Mouse (Mus musculus): Measurements from ENCODE around the gene Cfap97. TPM values are rescaled to one million over a fixed set of nuclear protein-coding genes. Genes with fewer than 3 reads are reported as not detected.

Gene Cfap97
- polyA plus RNA-seq, 1 experiment from 2014 or later, result 30.6 TPM

DNA sequence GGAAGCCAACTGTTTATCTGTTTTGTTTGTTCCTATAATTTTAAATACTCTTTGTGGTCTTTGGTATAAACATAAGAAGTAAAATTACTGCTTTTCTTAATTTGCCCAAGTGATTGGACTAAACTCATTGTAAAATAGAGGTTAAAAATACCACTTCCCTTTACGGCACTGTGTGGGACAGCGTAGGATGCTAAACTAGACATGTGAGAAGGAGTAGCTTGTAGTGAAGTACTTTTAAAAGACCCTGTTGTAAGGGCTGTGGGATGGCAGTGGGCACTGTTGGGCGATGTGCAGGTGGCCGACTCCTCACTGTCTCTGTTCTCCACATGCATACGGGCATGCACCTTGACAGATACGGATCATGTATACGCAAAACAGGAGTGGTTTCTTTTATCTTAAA lies 28.6 kb downstream of the Cfap97 start:
- WGBS, result 95% methylated on average over 7 of the region's 7 CpGs
- no peak for ATAC-seq (ENCODE audit: low FRiP score, low TSS enrichment)
- DNase-seq, result no peak
- Histone ChIP-seq H3K4me1 (ENCODE audit: control insufficient read depth, insufficient read depth, low read length) (no peaks in the 10 kb centered on the region), H3K27ac (replicated peaks; ENCODE audit: low read depth, low read length) (no peak overlapping the region), H3K4me3 (replicated peaks; ENCODE audit: low read depth, low read length) (no peak overlapping the region), H3K4me2 (ENCODE audit: low read length) (no peak overlapping the region), H3K9ac (replicated peaks; ENCODE audit: low read length) (no peak overlapping the region), H3K36me3 (ENCODE audit: control insufficient read depth, insufficient read depth, low read length) (peaks cover 9% of the 10 kb centered on the region; the same call in 1 of the 2 replicates), H3K27me3 (ENCODE audit: control insufficient read depth, insufficient read depth, low read length) (no peaks in the 10 kb centered on the region), H3K9me3 (ENCODE audit: control insufficient read depth, low read length) (no peaks in the 10 kb centered on the region)

DNA sequence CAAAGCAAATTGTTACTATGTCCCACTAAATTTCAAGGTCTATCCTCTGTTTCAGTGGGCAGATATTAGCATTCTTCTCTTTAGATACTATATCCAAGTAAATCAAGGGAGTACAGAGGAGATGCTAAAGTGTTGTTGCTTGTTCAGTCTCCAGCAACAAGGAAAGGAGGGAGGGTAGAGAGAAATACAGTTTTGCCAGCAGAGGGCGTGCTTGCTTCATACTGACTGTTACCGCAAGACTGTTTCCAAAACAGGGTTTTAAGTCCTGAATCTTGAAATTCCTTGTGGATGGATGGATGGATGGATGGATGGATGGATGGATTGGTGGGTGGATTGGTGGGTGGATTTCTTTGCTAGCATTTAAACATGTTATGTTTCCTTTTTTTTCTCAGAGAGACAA lies 33.8 kb downstream of the Cfap97 start:
- H3K4me2 ChIP-seq (ENCODE audit: low read length), result no peak overlapping the region
- no peak overlapping the region for H3K27ac ChIP-seq (replicated peaks; ENCODE audit: low read depth, low read length)
- no peaks in the 10 kb centered on the region for H3K4me1 ChIP-seq (ENCODE audit: control insufficient read depth, insufficient read depth, low read length)
- H3K9me3 ChIP-seq (ENCODE audit: control insufficient read depth, low read length), result no peaks in the 10 kb centered on the region
- 5% methylated on average over 2 of the region's 2 CpGs for WGBS
- H3K4me3 ChIP-seq (replicated peaks; ENCODE audit: low read depth, low read length), result no peak overlapping the region
- DNase-seq, result peak; percentile 82
- H3K36me3 ChIP-seq (ENCODE audit: control insufficient read depth, insufficient read depth, low read length), result 0 out of 2 replicates have a peak, but pooled peaks cover 6% of the 10 kb centered on the region
- no peak overlapping the region for H3K9ac ChIP-seq (replicated peaks; ENCODE audit: low read length)
- no peaks in the 10 kb centered on the region for H3K27me3 ChIP-seq (ENCODE audit: control insufficient read depth, insufficient read depth, low read length)
- ATAC-seq (ENCODE audit: low FRiP score, low TSS enrichment), result no peak

- peaks cover 24% of the 10 kb centered on the region for H3K36me3 ChIP-seq (ENCODE audit: control insufficient read depth, insufficient read depth, low read length)
- 91% methylated on average over 8 of the region's 8 CpGs for WGBS
- no peak overlapping the region for H3K9ac ChIP-seq (replicated peaks; ENCODE audit: low read length)
- H3K4me3 ChIP-seq (replicated peaks; ENCODE audit: low read depth, low read length), result no peak overlapping the region
- ATAC-seq (ENCODE audit: low FRiP score, low TSS enrichment), result no peak
- DNase-seq, result no peak
- no peak overlapping the region for H3K4me2 ChIP-seq (ENCODE audit: low read length)
- H3K27ac ChIP-seq (replicated peaks; ENCODE audit: low read depth, low read length), result no peak overlapping the region
- H3K27me3 ChIP-seq (ENCODE audit: control insufficient read depth, insufficient read depth, low read length), result no peaks in the 10 kb centered on the region
- H3K4me1 ChIP-seq (ENCODE audit: control insufficient read depth, insufficient read depth, low read length), result no peaks in the 10 kb centered on the region
- H3K9me3 ChIP-seq (ENCODE audit: control insufficient read depth, low read length), result no peaks in the 10 kb centered on the region
Measured at GRCm38 (mm10) chr8:46193100-46193499, 41.5 kb downstream of the Cfap97 start.

- Histone ChIP-seq H3K9ac (replicated peaks; ENCODE audit: low read length) (no peak overlapping the region), H3K4me2 (ENCODE audit: low read length) (no peak overlapping the region), H3K36me3 (ENCODE audit: control insufficient read depth, insufficient read depth, low read length) (peaks cover 25% of the 10 kb centered on the region), H3K27ac (replicated peaks; ENCODE audit: low read depth, low read length) (no peak overlapping the region), H3K9me3 (ENCODE audit: control insufficient read depth, low read length) (no peaks in the 10 kb centered on the region), H3K27me3 (ENCODE audit: control insufficient read depth, insufficient read depth, low read length) (no peaks in the 10 kb centered on the region), H3K4me3 (replicated peaks; ENCODE audit: low read depth, low read length) (no peak overlapping the region), H3K4me1 (ENCODE audit: control insufficient read depth, insufficient read depth, low read length) (no peaks in the 10 kb centered on the region)
- ATAC-seq (ENCODE audit: low FRiP score, low TSS enrichment) (no peak), DNase-seq (no peak)
- WGBS, result 97% methylated on average over 3 of the region's 3 CpGs
Measured at GRCm38 (mm10) chr8:46196877-46197276, 45.3 kb downstream of the Cfap97 start.

DNA sequence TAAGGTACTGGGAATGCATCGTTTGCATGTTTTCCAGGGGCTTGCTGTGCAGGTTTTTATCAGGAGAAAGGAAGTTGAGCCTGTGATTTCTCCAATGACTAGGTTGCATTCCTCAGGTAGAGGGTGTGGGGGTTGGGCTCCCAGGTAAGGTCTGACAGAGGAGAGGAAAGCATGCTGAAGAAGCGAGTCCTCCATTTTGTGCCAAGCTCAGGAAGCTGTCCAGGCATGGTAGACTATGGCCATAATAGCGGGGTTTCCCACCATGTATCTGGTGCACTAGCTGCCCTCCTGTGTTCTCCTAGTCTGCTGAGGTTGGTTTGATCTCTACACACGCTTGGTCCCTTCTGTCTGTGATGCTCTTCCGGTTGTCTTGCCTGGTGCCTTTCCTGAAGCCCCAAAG lies 46.1 kb downstream of the Cfap97 start:
- peaks cover 26% of the 10 kb centered on the region for H3K36me3 ChIP-seq (ENCODE audit: control insufficient read depth, insufficient read depth, low read length)
- no peak for DNase-seq
- no peak for ATAC-seq (ENCODE audit: low FRiP score, low TSS enrichment)
- H3K4me1 ChIP-seq (ENCODE audit: control insufficient read depth, insufficient read depth, low read length), result no peaks in the 10 kb centered on the region
- H3K9ac ChIP-seq (replicated peaks; ENCODE audit: low read length), result no peak overlapping the region
- no peak overlapping the region for H3K4me3 ChIP-seq (replicated peaks; ENCODE audit: low read depth, low read length)
- 95% methylated on average over 5 of the region's 5 CpGs for WGBS
- no peak overlapping the region for H3K4me2 ChIP-seq (ENCODE audit: low read length)
- H3K27ac ChIP-seq (replicated peaks; ENCODE audit: low read depth, low read length), result no peak overlapping the region
- no peaks in the 10 kb centered on the region for H3K27me3 ChIP-seq (ENCODE audit: control insufficient read depth, insufficient read depth, low read length)
- H3K9me3 ChIP-seq (ENCODE audit: control insufficient read depth, low read length), result no peaks in the 10 kb centered on the region

- DNase-seq, result no peak
- Histone ChIP-seq H3K4me2 (ENCODE audit: low read length) (no peak overlapping the region), H3K36me3 (ENCODE audit: control insufficient read depth, insufficient read depth, low read length) (peaks cover 55% of the 10 kb centered on the region), H3K4me3 (replicated peaks; ENCODE audit: low read depth, low read length) (no peak overlapping the region), H3K27me3 (ENCODE audit: control insufficient read depth, insufficient read depth, low read length) (no peaks in the 10 kb centered on the region), H3K27ac (replicated peaks; ENCODE audit: low read depth, low read length) (no peak overlapping the region), H3K9ac (replicated peaks; ENCODE audit: low read length) (no peak overlapping the region), H3K9me3 (ENCODE audit: control insufficient read depth, low read length) (no peaks in the 10 kb centered on the region), H3K4me1 (ENCODE audit: control insufficient read depth, insufficient read depth, low read length) (no peaks in the 10 kb centered on the region)
- 82% methylated on average over 6 of the region's 6 CpGs for WGBS
- ATAC-seq (ENCODE audit: low FRiP score, low TSS enrichment), result no peak
Measured at GRCm38 (mm10) chr8:46202350-46202749, 50.8 kb downstream of the Cfap97 start.

GRCm38 (mm10) chr8:46204301-46204700 lies 52.7 kb downstream of the Cfap97 start:
- Histone ChIP-seq H3K36me3 (ENCODE audit: control insufficient read depth, insufficient read depth, low read length) (peaks cover 74% of the 10 kb centered on the region), H3K4me2 (ENCODE audit: low read length) (no peak overlapping the region), H3K27ac (replicated peaks; ENCODE audit: low read depth, low read length) (no peak overlapping the region), H3K9ac (replicated peaks; ENCODE audit: low read length) (no peak overlapping the region), H3K9me3 (ENCODE audit: control insufficient read depth, low read length) (no peaks in the 10 kb centered on the region), H3K4me3 (replicated peaks; ENCODE audit: low read depth, low read length) (no peak overlapping the region), H3K27me3 (ENCODE audit: control insufficient read depth, insufficient read depth, low read length) (no peaks in the 10 kb centered on the region), H3K4me1 (ENCODE audit: control insufficient read depth, insufficient read depth, low read length) (peaks cover 9% of the 10 kb centered on the region)
- ATAC-seq (ENCODE audit: low FRiP score, low TSS enrichment), result no peak
- DNase-seq, result no peak
- WGBS, result 92% methylated on average over 3 of the region's 3 CpGs

DNA sequence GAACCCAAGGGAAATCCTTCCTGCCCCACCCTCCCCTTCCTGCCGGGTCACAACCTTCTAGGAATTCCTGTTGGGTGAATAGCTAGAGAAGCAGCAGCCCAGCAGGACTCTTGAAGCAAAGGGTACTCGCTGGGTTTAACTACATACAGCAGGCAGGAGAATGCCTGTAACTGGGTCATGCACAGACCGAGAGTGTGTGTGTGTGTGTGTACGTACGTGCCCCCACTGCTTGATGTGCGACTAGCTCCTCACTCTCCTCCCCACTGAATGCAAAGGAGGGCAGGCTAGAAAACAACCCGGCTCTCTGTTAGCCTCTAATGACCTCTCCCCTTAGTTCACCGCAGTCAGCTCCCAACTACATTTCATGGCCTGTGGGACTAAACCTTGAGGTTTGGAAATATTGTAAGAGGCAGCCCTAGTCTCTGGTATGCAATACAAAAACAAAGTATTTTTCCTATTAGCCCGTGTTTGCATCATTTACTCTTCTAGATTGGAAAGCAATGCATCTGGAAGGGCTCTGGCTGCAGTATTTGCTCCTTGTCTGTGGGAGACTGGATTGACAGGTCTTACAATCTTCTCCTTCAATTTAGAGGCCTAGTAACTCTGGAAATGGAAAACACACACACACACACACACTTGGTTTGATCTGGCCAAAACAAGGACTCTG lies 53.5 kb downstream of the Cfap97 start:
- no peak for DNase-seq
- H3K4me2 ChIP-seq (ENCODE audit: low read length), result no peak overlapping the region
- ATAC-seq (ENCODE audit: low FRiP score, low TSS enrichment), result no peak
- 85% methylated on average over 9 of the region's 9 CpGs for WGBS
- no peaks in the 10 kb centered on the region for H3K9me3 ChIP-seq (ENCODE audit: control insufficient read depth, low read length)
- H3K36me3 ChIP-seq (ENCODE audit: control insufficient read depth, insufficient read depth, low read length), result peaks cover 75% of the 10 kb centered on the region
- H3K4me3 ChIP-seq (replicated peaks; ENCODE audit: low read depth, low read length), result no peak overlapping the region
- H3K9ac ChIP-seq (replicated peaks; ENCODE audit: low read length), result no peak overlapping the region
- no peak overlapping the region for H3K27ac ChIP-seq (replicated peaks; ENCODE audit: low read depth, low read length)
- H3K4me1 ChIP-seq (ENCODE audit: control insufficient read depth, insufficient read depth, low read length), result peaks cover 16% of the 10 kb centered on the region
- no peaks in the 10 kb centered on the region for H3K27me3 ChIP-seq (ENCODE audit: control insufficient read depth, insufficient read depth, low read length)

- ATAC-seq (ENCODE audit: low FRiP score, low TSS enrichment) (no peak), DNase-seq (no peak)
- Histone ChIP-seq H3K27me3 (ENCODE audit: control insufficient read depth, insufficient read depth, low read length) (no peaks in the 10 kb centered on the region), H3K4me1 (ENCODE audit: control insufficient read depth, insufficient read depth, low read length) (peaks cover 16% of the 10 kb centered on the region), H3K4me2 (ENCODE audit: low read length) (no peak overlapping the region), H3K4me3 (replicated peaks; ENCODE audit: low read depth, low read length) (no peak overlapping the region), H3K9ac (replicated peaks; ENCODE audit: low read length) (no peak overlapping the region), H3K9me3 (ENCODE audit: control insufficient read depth, low read length) (no peaks in the 10 kb centered on the region), H3K36me3 (ENCODE audit: control insufficient read depth, insufficient read depth, low read length) (peaks cover 75% of the 10 kb centered on the region), H3K27ac (replicated peaks; ENCODE audit: low read depth, low read length) (no peak overlapping the region)
- 93% methylated on average over 6 of the region's 6 CpGs for WGBS
Measured at GRCm38 (mm10) chr8:46206107-46206506, 54.5 kb downstream of the Cfap97 start.

Data from midbrain, embryonic 14.5 days (tissue).